Mouse (Mus musculus) embryonic fibroblast, embryonic 13.5 days (primary cell): Measurements from ENCODE around the gene Erbb3. TPM values are rescaled to one million over a fixed set of nuclear protein-coding genes. Genes with fewer than 3 reads are reported as not detected.

ENCODE experiments used
- H3K27ac ChIP-seq: 2 replicates; pipeline ENCODE4 v1.5.1; 2012; ENCODE audit warnings: low read length, control low read depth, inconsistent platforms; ENCODE audit not compliant: insufficient read depth
- H3K4me1 ChIP-seq: 2 replicates; pipeline ENCODE4 v1.6.1; 2011; ENCODE audit warnings: low read length; ENCODE audit not compliant: control insufficient read depth, insufficient read depth
- H3K4me3 ChIP-seq: 2 replicates; pipeline ENCODE4 v1.5.1; 2011; ENCODE audit warnings: mild to moderate bottlenecking, control low read depth, low read length; ENCODE audit not compliant: insufficient read depth
- CTCF ChIP-seq: IDR thresholded peaks from 2 replicates; pipeline ENCODE4 v1.5.1; 2011; ENCODE audit warnings: mild to moderate bottlenecking, control low read depth, low read length, moderate library complexity, borderline replicate concordance; ENCODE audit not compliant: insufficient read depth
- POLR2A ChIP-seq: IDR thresholded peaks from 2 replicates; pipeline ENCODE4 v1.6.1; 2011; ENCODE audit warnings: low read depth, mild to moderate bottlenecking, control low read depth, low read length, moderate library complexity
- polyA plus RNA-seq: library from polyadenylated mRNA; stranded (reverse); fragments of >200 nt; gene quantifications from 2 replicates; pipeline ENCODE4 v1.2.4, GENCODE M21; 2011; ENCODE audit warnings: low read depth; ENCODE audit not compliant: missing spikeins, insufficient read length

Erbb3 gene
- polyA plus RNA-seq, 1 experiment = 0.70 TPM

DNA sequence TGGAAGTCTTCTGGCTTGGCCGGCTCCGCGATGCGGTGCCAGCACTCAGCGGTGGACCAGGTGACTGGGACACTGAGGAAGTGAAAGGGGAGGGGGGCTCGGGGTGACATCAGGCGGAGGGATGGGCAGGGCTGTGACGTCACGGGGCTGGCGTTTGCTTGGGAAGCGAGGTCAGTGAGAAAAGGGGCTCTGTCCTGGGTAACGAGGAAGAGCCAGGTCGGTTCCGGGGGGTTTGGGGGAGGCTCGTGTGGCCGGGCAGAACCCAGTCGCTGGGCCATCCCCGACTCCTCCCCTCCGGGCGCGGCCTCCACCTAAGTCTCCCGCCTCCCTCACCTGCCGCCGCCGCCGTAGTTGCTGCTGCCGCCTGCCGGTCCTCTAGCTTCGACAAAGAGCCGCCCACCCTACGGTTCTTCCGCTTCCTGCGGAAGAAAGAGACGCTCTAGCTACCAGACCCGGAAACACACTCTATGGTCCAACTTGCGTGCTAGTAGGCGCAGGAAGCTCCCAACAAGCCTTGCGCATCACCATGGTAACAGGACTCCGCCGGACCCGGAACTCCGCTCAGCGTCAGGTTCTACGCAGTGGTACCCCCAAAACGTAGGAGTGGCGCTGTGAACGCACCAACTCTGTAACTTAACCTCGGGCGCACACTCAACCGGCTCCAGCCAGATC is 42.0 kb downstream of the Erbb3 start, which contains the start of gene Zc3h10:
Gene Zc3h10, minus strand, starts transcription at position 414 of the 672 bp plus-strand sequence.
- H3K27ac ChIP-seq = peak within 1 kb of the TSS; percentile 92
- H3K4me1 ChIP-seq = peaks cover 2% of the 10 kb centered on the region; the same call in 1 of the 2 replicates
- H3K4me3 ChIP-seq = peak within 1 kb of the TSS; percentile 77
- TF ChIP-seq CTCF (no peak), POLR2A (peak; percentile 96)

DNA sequence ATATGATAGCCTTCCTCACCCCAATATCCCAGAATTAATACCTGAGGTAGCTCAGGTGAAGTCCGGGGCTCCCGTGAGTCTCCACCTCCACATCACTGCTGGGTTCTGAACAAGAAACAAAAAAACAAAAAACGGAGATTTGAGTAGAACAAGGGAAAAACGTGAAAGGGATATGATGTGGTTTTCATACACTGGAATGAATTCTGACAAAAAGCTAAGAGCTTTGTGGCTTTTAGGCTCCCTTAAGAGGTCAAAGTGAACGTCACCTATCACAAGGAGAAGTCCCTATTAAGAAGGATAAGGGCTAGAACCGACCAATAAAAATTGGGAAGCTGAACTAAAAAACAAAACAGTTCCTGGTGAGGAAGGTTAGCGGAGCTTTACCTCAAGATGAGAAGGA is 42.7 kb downstream of the Erbb3 start:
- H3K4me1 ChIP-seq = peaks cover 2% of the 10 kb centered on the region; the same call in 1 of the 2 replicates
- H3K4me3 ChIP-seq = peak overlapping the region; percentile 77
- no peak for TF ChIP-seq POLR2A
- no peak for TF ChIP-seq CTCF
- peak overlapping the region; percentile 87 for H3K27ac ChIP-seq

DNA sequence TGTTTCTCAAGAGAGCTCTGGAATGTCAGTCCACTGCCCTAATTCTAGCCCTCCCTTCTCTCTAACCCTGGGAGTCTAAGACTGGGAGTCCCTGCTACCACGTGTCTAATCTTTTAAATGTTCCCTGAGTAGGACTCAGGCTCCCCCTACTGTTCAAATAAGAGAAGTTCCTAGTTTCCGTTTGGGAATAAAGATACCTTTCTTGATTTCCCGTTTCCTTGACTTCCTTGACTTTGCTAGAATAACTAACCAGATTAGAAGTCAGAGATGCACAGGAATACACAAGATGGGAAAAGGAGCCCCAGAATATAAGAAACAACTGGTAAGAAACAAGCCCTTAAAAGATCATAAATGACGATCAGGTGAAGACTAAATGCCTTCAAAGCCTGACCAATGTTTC is 43.1 kb downstream of the Erbb3 start:
- peak overlapping the region; percentile 87; the same call in 1 of the 2 replicates for H3K27ac ChIP-seq
- H3K4me3 ChIP-seq = peak overlapping the region; percentile 77
- H3K4me1 ChIP-seq = peaks cover 2% of the 10 kb centered on the region; the same call in 1 of the 2 replicates
- no peak for TF ChIP-seq CTCF
- TF ChIP-seq POLR2A = no peak

DNA sequence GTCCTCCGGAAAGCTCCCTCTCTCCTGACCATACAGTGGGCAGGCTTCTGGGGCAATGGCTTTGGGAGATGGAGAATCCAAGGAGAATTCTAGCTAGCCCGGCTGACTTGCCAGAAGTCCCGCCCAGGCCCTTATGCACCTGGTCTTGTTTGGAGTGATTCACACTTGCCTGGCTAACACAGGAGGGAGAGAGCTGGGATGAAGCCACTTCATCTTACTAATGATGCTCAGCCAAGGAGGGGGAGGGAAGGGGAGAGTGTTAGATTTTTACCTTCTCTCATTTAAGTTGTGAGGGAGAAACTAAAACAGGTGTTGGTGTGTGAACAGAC is 43.9 kb downstream of the Erbb3 start:
- Histone ChIP-seq H3K4me1 (peaks cover 2% of the 10 kb centered on the region; the same call in 1 of the 2 replicates), H3K27ac (no peak overlapping the region)
- no peak for TF ChIP-seq CTCF
- no peak for TF ChIP-seq POLR2A

DNA sequence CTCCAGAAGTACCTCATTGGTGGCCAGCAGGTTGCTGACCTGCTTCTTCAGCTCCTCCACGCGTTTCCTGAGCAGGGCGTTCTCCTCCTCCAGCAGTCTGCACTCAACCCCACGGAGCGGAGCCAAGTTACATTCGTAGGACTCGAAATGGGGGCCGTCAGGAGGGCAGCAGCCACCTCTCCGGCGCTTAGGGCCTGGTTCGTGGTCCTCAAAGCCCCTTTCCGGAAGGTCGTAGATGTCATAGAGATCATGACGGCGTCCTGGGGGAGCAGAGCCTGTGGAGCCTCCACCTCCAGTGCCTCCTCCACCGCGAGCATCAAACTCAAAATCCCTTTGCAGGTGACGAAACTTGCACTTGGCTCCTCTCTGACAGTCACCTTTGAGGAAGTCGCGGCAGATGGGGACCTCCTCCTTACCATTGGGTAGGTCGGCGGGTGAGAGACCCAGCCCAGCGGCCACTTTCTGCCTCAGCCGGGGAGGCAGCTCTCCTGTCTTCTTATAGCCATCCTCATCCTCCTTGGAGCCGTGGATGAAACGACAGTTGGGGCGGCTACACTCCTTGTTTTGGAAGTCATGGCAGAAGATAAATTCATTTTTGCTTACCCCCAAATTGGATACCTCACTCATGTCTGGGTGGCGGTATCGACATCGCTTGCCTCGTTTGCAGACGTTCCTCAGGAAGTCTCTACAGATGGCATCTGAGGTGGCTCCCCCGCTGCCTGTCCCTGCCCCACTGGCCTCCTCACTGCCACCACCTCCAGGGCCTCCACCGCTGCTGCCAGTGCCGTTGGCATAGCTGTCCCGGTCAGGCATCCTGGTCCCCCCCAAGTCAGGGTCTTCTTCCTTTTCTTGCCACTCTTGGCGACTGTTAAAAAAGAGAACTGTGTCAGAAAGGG is 44.5 kb downstream of the Erbb3 start:
- Histone ChIP-seq H3K4me3 (no peak overlapping the region), H3K27ac (no peak overlapping the region), H3K4me1 (peaks cover 2% of the 10 kb centered on the region; the same call in 1 of the 2 replicates)
- TF ChIP-seq CTCF (no peak), POLR2A (no peak)

More for the DNA sequence above, 43.9 kb downstream of the Erbb3 start:
- no peak overlapping the region for H3K4me3 ChIP-seq

DNA sequence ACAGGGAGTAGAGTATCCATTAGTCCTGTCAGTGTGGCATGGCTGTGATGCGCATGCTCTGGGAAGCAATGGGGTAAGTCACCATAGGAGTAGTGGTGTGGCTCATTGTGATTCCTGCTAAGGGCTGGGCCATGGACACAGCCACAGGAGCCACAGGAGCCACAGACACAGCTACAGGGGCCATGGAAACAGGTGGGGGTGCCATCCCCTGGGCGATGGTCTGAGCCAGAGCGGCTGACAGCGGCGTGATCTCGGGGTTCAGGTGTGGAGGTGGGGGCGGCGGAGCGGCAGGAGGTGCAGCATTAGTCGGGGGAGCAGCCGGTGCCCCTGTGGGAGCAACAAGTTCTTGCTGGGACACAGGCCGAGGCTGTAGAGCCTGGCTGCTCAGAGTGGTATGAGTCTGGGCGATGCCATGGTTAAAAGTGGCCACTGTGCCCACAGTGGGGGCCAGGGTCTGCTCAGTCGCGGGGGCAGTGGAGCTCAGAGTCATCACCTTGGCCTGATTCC is 45.2 kb downstream of the Erbb3 start:
- TF ChIP-seq CTCF (no peak), POLR2A (no peak)
- peaks cover 2% of the 10 kb centered on the region; the same call in 1 of the 2 replicates for H3K4me1 ChIP-seq
- H3K4me3 ChIP-seq = no peak overlapping the region
- no peak overlapping the region for H3K27ac ChIP-seq

DNA sequence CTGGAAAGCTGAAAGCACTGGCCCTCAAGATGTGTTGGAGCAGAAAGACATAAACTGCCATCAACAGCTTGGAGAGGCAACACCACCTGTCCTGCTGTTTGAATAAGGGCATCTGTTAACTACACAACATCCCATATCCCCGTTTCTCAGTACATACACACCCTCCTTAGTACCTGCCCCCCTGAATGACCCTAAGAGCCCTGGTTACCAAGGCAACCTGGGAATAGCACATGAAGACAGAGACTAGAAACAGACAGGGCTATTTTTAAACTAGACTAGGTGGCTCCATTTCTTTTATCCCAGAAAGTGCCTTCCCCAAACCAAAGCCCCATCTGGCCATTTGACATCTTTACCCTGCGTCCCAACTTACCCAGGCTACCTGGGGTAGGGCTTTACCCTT is 46.4 kb downstream of the Erbb3 start:
- Histone ChIP-seq H3K4me3 (no peak overlapping the region), H3K4me1 (peaks cover 2% of the 10 kb centered on the region; the same call in 1 of the 2 replicates), H3K27ac (no peak overlapping the region)
- TF ChIP-seq CTCF = no peak

DNA sequence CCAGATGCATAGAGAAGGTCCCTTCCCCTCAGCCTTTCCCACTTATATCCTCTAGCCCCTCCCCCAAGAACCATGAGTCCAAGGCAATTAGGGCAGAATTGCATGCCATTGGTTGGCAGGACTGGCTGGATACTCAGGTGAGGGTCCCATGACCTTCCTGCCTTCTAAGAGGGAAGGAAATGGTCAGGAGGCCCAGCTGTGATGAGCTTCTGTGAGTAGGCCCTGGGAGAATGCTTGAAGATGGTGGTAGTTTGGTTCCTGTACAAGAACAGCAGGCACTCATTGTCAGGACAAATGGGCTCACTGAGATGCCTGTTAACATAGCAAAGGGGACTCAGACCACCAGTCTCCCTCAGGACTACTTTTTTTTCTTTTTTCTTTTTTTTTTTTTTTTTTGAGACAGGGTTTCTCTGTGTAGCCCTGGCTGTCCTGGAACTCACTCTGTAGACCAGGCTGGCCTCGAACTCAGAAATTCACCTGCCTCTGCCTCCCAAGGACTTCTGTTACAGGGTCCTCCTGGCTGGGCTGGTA is 51.0 kb downstream of the Erbb3 start:
- no peaks in the 10 kb centered on the region for H3K4me1 ChIP-seq
- TF ChIP-seq POLR2A = no peak
- TF ChIP-seq CTCF = no peak
- no peak overlapping the region for H3K4me3 ChIP-seq
- no peak overlapping the region for H3K27ac ChIP-seq

DNA sequence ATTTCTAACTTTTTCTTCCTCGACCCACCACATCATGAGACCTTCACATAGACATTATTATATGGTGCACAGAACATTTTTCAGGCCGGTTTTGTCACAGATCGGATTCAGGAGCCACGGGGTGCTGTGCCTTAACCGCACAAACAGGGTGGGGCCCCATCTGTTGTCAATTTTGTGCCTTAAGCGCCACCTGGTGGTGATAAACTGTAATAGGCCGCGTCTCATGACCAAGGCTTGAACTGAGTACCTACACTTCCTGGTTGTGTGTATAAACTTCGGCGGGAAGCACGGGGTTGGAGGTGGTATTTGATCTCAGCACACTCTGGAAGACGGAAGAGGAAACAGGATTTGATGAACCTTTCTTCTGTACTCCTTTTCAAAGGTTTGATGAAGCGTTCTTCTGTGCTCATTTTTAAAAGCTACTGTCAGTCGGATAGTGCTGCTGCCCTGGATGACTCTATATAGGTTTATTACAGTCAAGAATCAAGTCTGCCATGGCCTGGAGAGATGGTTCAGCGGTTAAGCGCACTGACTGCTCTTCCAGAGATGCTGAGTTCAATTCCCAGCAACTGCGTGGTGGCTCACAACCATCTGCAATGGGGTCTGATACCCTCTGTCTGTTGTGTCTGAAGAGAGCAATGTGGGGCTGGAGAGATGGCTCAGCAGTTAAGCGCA is 53.0 kb downstream of the Erbb3 start:
- Histone ChIP-seq H3K27ac (peak overlapping the region; percentile 29), H3K4me1 (no peaks in the 10 kb centered on the region), H3K4me3 (no peak overlapping the region; the same call in 1 of the 2 replicates)
- TF ChIP-seq POLR2A (peak; percentile 25; the same call in 1 of the 2 replicates), CTCF (peak; percentile 49; the same call in 1 of the 2 replicates)
